Mouse (Mus musculus) heart, adult 2 months (tissue): ENCODE data around the gene Amt. TPM values are rescaled to one million over a fixed set of nuclear protein-coding genes. Genes with fewer than 3 reads are reported as not detected.

Experiments
- DNase-seq, 2 experiments: peaks; one replicate each; pipeline ENCODE4 v3.0.0; 2021
- H3K27ac ChIP-seq: fragments of 200-600 bp; 2 replicates; pipeline ENCODE4 v1.8.1; 2022
- H3K27me3 ChIP-seq: fragments of 200-500 bp; 2 replicates; pipeline ENCODE4 v1.6.1; 2012; ENCODE audit warnings: mild to moderate bottlenecking, low read length, inconsistent platforms, mixed read lengths; ENCODE audit not compliant: control insufficient read depth, insufficient read depth
- H3K36me3 ChIP-seq: fragments of 200-500 bp; 2 replicates; pipeline ENCODE4 v1.6.1; 2012; ENCODE audit warnings: low read length, inconsistent platforms; ENCODE audit not compliant: control insufficient read depth, insufficient read depth
- H3K4me1 ChIP-seq: fragments of 200-500 bp; 2 replicates; pipeline ENCODE4 v1.6.1; 2011; ENCODE audit warnings: low read length; ENCODE audit not compliant: control insufficient read depth, insufficient read depth
- H3K4me3 ChIP-seq: fragments of 200-600 bp; 2 replicates; pipeline ENCODE4 v1.8.1; 2022
- H3K79me2 ChIP-seq: fragments of 200-500 bp; replicated peaks from 2 replicates; pipeline ENCODE4 v1.6.1; 2012; ENCODE audit warnings: mild to moderate bottlenecking, inconsistent platforms, low read length, moderate library complexity, mixed read lengths; ENCODE audit not compliant: control insufficient read depth, insufficient read depth
- H3K9ac ChIP-seq: fragments of 200-500 bp; 2 replicates; pipeline ENCODE4 v1.6.1; 2012; ENCODE audit warnings: low read depth, mild to moderate bottlenecking, control low read depth, inconsistent platforms, low read length, mixed read lengths
- CTCF ChIP-seq: fragments of 200-600 bp; IDR thresholded peaks from 2 replicates; pipeline ENCODE4 v1.8.1; 2022; ENCODE audit warnings: antibody characterized with exemption, mild to moderate bottlenecking, moderate library complexity
- EP300 ChIP-seq: fragments of 200-500 bp; IDR thresholded peaks from 2 replicates; pipeline ENCODE4 v1.6.1; 2011; ENCODE audit warnings: low read depth, low read length, control low read depth; ENCODE audit not compliant: insufficient read depth
- POLR2A ChIP-seq: fragments of 200-500 bp; IDR thresholded peaks from 2 replicates; pipeline ENCODE4 v1.6.1; 2011; ENCODE audit warnings: mild to moderate bottlenecking, low read depth, low read length, control low read depth; ENCODE audit not compliant: insufficient read depth
- WGBS: fragments of 180-500 bp; shearing (Covaris S2); methylation state at CpG from one replicate; pipeline ENCODE4 v1.1.7; 2018; 5-methylcytosine and 5-hydroxymethylcytosine counted together
- intact Hi-C: fragments of 180-260 bp; cut with DNase I; formaldehyde crosslinking; loops from one replicate; pipeline ENCODE4 v1.15.1; 2025
- polyA plus RNA-seq: library from polyadenylated mRNA; depleted of rRNA; stranded (reverse); fragments of >200 nt; gene quantifications from 2 replicates; pipeline ENCODE4 v1.2.3, GENCODE M21; 2012
- total RNA-seq, 2 experiments: library from RNA; stranded (reverse); gene quantifications; 2 replicates each; pipeline ENCODE4 v1.2.3; 2021

Gene Amt
- total and polyA plus RNA-seq, 3 experiments: 4.0 to 4.8 (median 4.6) TPM

- peak; percentile 66 for TF ChIP-seq POLR2A
- no peak for TF ChIP-seq EP300
- Histone ChIP-seq H3K36me3 (peaks cover 20% of the 10 kb centered on the region), H3K4me1 (peaks cover 19% of the 10 kb centered on the region), H3K9ac (peak overlapping the region; percentile 96), H3K4me3 (peak overlapping the region; percentile 92), H3K79me2 (peaks cover 10% of the 10 kb centered on the region), H3K27me3 (no peaks in the 10 kb centered on the region), H3K27ac (peak overlapping the region; percentile 96)
- intact Hi-C loops: loop anchor here (2.0 to 5.0 kb wide), 3 partner anchors 18 to 60 kb away; no protein-coding TSS in a partner anchor
- peak; percentile 31 to 54 for DNase-seq
- 27% methylated on average over 11 of the region's 11 CpGs for WGBS
Measured at GRCm38 (mm10) chr9:108262494-108263049, 34.1 kb upstream of the Amt start.

- Histone ChIP-seq H3K79me2 (peaks cover 8% of the 10 kb centered on the region), H3K4me1 (peaks cover 20% of the 10 kb centered on the region), H3K27me3 (no peaks in the 10 kb centered on the region), H3K4me3 (peak overlapping the region; percentile 92), H3K9ac (peak overlapping the region; percentile 96), H3K27ac (peak overlapping the region; percentile 96), H3K36me3 (peaks cover 20% of the 10 kb centered on the region)
- intact Hi-C loops: loop anchor here (2.0 to 5.0 kb wide), 3 partner anchors 18 to 61 kb away; no protein-coding TSS in a partner anchor
- TF ChIP-seq EP300 (no peak), POLR2A (no peak), CTCF (no peak)
- under 1% methylated on average over 48 of the region's 62 CpGs for WGBS
- no peak for DNase-seq
Measured at GRCm38 (mm10) chr9:108263131-108263681, 33.4 kb upstream of the Amt start.

- TF ChIP-seq POLR2A (peak; percentile 90), CTCF (no peak)
- intact Hi-C loops: loop anchor here (2.0 to 5.0 kb wide), 3 partner anchors 17 to 61 kb away; no protein-coding TSS in a partner anchor
- Histone ChIP-seq H3K4me1 (peaks cover 18% of the 10 kb centered on the region), H3K9ac (peak within 1 kb of the TSS; percentile 96), H3K27me3 (no peaks in the 10 kb centered on the region), H3K27ac (peak within 1 kb of the TSS; percentile 96), H3K36me3 (peaks cover 20% of the 10 kb centered on the region), H3K79me2 (peaks cover 7% of the 10 kb centered on the region), H3K4me3 (peak within 1 kb of the TSS; percentile 92)
- WGBS: under 1% methylated on average over 71 of the region's 71 CpGs
- peak; percentile 99 for DNase-seq
Measured at GRCm38 (mm10) chr9:108263690-108264190, 32.9 kb upstream of the Amt start, which contains the start of gene Dag1. Dag1 (minus strand) TSS chr9:108263958.

GRCm38 (mm10) chr9:108264191-108264921 is 32.3 kb upstream of the Amt start:
- peaks cover 5% of the 10 kb centered on the region for H3K79me2 ChIP-seq
- H3K36me3 ChIP-seq: peaks cover 15% of the 10 kb centered on the region
- peak overlapping the region; percentile 96 for H3K27ac ChIP-seq
- 5% methylated on average over 10 of the region's 10 CpGs for WGBS
- H3K9ac ChIP-seq: peak overlapping the region; percentile 76
- H3K4me3 ChIP-seq: peak overlapping the region; percentile 92
- TF ChIP-seq EP300: 0 out of 2 replicates have a peak, but pooled peaks have one; percentile 14
- TF ChIP-seq CTCF: no peak
- H3K27me3 ChIP-seq: no peaks in the 10 kb centered on the region
- DNase-seq: peak; percentile 65 to 77
- H3K4me1 ChIP-seq: peaks cover 18% of the 10 kb centered on the region
- intact Hi-C loops: loop anchor here (5.0 kb wide), 2 partner anchors 42 to 62 kb away; no protein-coding TSS in a partner anchor

- 74% methylated on average over 10 of the region's 10 CpGs for WGBS
- Histone ChIP-seq H3K79me2 (0 out of 2 replicates have a peak, but pooled peaks cover 1% of the 10 kb centered on the region), H3K27me3 (no peaks in the 10 kb centered on the region), H3K36me3 (peaks cover 4% of the 10 kb centered on the region; the same call in 1 of the 2 replicates), H3K9ac (no peak overlapping the region), H3K4me3 (no peak overlapping the region), H3K27ac (no peak overlapping the region; the same call in 1 of the 2 replicates), H3K4me1 (peaks cover 12% of the 10 kb centered on the region)
- intact Hi-C loops: no loop called here
- TF ChIP-seq CTCF: no peak
- TF ChIP-seq EP300: no peak
- TF ChIP-seq POLR2A: no peak
- DNase-seq: no peak
Measured at GRCm38 (mm10) chr9:108266261-108266935, 30.3 kb upstream of the Amt start.
